Mouse (Mus musculus): ENCODE data around the gene Wfdc12. TPM values are rescaled to one million over a fixed set of nuclear protein-coding genes. Genes with fewer than 3 reads are reported as not detected.

Wfdc12 gene
- polyA plus RNA-seq, 1 experiment from 2014 or later: 0.26 TPM

DNA sequence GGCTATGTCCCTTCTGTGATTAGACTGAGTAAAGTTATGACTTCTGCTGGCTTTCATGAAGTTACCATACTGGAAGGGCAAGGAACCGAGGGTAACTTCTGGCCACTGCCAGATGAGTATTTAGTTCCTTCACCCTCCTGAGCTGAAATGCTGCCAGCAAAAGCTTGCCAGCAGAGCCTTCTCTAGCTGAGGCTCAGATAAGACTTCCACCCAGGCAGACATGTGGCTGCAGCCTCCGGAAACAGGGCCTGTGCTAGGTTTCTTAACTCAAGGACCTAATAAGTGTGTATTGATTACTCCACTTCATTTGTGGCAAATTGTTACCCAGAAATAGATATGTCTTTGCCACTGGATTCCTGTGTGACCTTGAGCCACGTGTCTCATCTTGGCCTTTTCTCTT lies 17.0 kb downstream of the Wfdc12 start:
- no peak overlapping the region for H3K4me2 ChIP-seq (replicated peaks; ENCODE audit: low read depth, low read length)
- DNase-seq (ENCODE audit: low spot score) (no peak), ATAC-seq (no peak)
- no peak overlapping the region for H3K4me3 ChIP-seq (ENCODE audit: low read depth, low read length)
- whole genome bisulfite sequencing: 43% methylated on average over 3 of the region's 3 CpGs
- peaks cover 26% of the 10 kb centered on the region for H3K27me3 ChIP-seq (replicated peaks; ENCODE audit: insufficient read depth, low read length)
- 0 out of 2 replicates have a peak, but pooled peaks cover 4% of the 10 kb centered on the region for H3K4me1 ChIP-seq (ENCODE audit: insufficient read depth, low read depth, low read length)
- H3K9ac ChIP-seq (replicated peaks; ENCODE audit: low read depth): no peak overlapping the region
- no peak for TF ChIP-seq CTCF (IDR thresholded peaks at IDR 0.05)
- TF ChIP-seq EP300 (IDR thresholded peaks at IDR 0.05): no peak
- no peak overlapping the region for H3K27ac ChIP-seq (ENCODE audit: low read length)
- no peaks in the 10 kb centered on the region for H3K9me3 ChIP-seq (ENCODE audit: low read length)
- no peaks in the 10 kb centered on the region for H3K36me3 ChIP-seq (ENCODE audit: insufficient read depth, low read length)

GRCm38 (mm10) chr2:164170902-164171301 lies 19.5 kb downstream of the Wfdc12 start, which contains the start of gene Kcns1:
Kcns1 (minus strand) TSS chr2:164171113.
- no peak for TF ChIP-seq CTCF (IDR thresholded peaks at IDR 0.05)
- TF ChIP-seq EP300 (IDR thresholded peaks at IDR 0.05): no peak
- DNase-seq (ENCODE audit: low spot score) (no peak), ATAC-seq (no peak)
- no peaks in the 10 kb centered on the region for H3K36me3 ChIP-seq (ENCODE audit: insufficient read depth, low read length)
- 2% methylated on average over 18 of the region's 29 CpGs for WGBS
- peaks cover 43% of the 10 kb centered on the region for H3K27me3 ChIP-seq (replicated peaks; ENCODE audit: insufficient read depth, low read length)
- peak within 1 kb of the TSS; percentile 23; the same call in 1 of the 2 replicates for H3K4me3 ChIP-seq (ENCODE audit: low read depth, low read length)
- no peak within 1 kb of the TSS for H3K9ac ChIP-seq (replicated peaks; ENCODE audit: low read depth)
- peak within 1 kb of the TSS; percentile 50 for H3K4me2 ChIP-seq (replicated peaks; ENCODE audit: low read depth, low read length)
- no peak within 1 kb of the TSS for H3K27ac ChIP-seq (ENCODE audit: low read length)
- H3K4me1 ChIP-seq (ENCODE audit: insufficient read depth, low read depth, low read length): 0 out of 2 replicates have a peak, but pooled peaks cover 7% of the 10 kb centered on the region
- no peaks in the 10 kb centered on the region for H3K9me3 ChIP-seq (ENCODE audit: low read length)

GRCm38 (mm10) chr2:164170326-164170725 lies 20.1 kb downstream of the Wfdc12 start:
- Histone ChIP-seq H3K36me3 (ENCODE audit: insufficient read depth, low read length) (no peaks in the 10 kb centered on the region), H3K27ac (ENCODE audit: low read length) (no peak overlapping the region), H3K4me1 (ENCODE audit: insufficient read depth, low read depth, low read length) (0 out of 2 replicates have a peak, but pooled peaks cover 7% of the 10 kb centered on the region), H3K27me3 (replicated peaks; ENCODE audit: insufficient read depth, low read length) (peaks cover 43% of the 10 kb centered on the region), H3K9me3 (ENCODE audit: low read length) (no peaks in the 10 kb centered on the region), H3K4me3 (ENCODE audit: low read depth, low read length) (no peak overlapping the region), H3K4me2 (replicated peaks; ENCODE audit: low read depth, low read length) (no peak overlapping the region), H3K9ac (replicated peaks; ENCODE audit: low read depth) (no peak overlapping the region)
- DNase-seq (ENCODE audit: low spot score): no peak
- TF ChIP-seq CTCF (IDR thresholded peaks at IDR 0.05): no peak
- ATAC-seq: no peak
- WGBS: 4% methylated on average over 11 of the region's 11 CpGs

GRCm38 (mm10) chr2:164168571-164168946 lies 21.8 kb downstream of the Wfdc12 start:
- 9% methylated on average over 40 of the region's 42 CpGs for WGBS
- Histone ChIP-seq H3K9ac (replicated peaks; ENCODE audit: low read depth) (no peak overlapping the region), H3K4me2 (replicated peaks; ENCODE audit: low read depth, low read length) (peak overlapping the region; percentile 36; the same call in 1 of the 2 replicates), H3K27me3 (replicated peaks; ENCODE audit: insufficient read depth, low read length) (peaks cover 43% of the 10 kb centered on the region), H3K9me3 (ENCODE audit: low read length) (no peaks in the 10 kb centered on the region), H3K4me3 (ENCODE audit: low read depth, low read length) (peak overlapping the region; percentile 10; the same call in 1 of the 2 replicates), H3K36me3 (ENCODE audit: insufficient read depth, low read length) (no peaks in the 10 kb centered on the region), H3K27ac (ENCODE audit: low read length) (no peak overlapping the region), H3K4me1 (ENCODE audit: insufficient read depth, low read depth, low read length) (0 out of 2 replicates have a peak, but pooled peaks cover 7% of the 10 kb centered on the region)
- DNase-seq (ENCODE audit: low spot score) (no peak), ATAC-seq (0 out of 2 replicates have a peak, but pooled peaks have one; percentile 9)
- no peak for TF ChIP-seq CTCF (IDR thresholded peaks at IDR 0.05)
- no peak for TF ChIP-seq EP300 (IDR thresholded peaks at IDR 0.05)

DNA sequence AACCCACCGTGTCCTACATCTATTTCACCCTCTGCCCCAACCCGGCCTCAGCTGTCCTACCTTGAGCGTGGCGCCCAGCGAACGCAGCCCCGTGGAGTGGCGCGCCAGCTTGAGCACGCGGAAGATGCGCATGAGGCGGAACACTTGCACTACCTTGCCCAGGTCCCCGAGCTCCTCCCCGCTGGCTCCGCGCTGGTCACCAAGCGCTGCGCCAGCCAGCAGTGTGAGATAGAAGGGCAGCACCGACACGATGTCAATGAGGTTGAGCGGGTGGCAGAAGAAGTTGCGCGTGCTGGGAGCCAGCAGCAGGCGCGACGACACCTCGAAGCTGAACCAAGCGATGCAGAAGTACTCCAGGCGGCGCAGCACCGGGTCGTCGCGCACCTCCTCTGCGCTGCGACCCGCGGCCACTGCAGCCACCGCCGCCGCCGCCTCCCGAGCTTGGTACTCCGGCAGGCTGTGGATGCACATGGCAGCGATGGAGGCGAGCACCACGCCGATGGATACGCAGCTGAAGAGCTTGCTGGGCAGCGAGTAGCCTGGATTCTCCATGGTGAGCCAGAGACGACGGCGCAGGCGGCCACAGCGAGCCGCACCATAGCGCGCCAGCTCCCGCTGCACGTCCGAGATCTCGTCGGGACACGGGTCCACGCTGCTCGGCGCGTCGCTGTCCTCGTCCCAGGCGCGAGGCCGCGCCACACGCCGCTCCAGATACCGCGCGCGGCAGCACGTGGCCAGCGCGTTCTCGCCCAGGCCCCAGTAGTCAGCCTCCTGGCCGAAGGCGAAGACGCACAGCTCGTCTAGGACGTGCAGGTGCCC lies 22.4 kb downstream of the Wfdc12 start:
- no peak for TF ChIP-seq EP300 (IDR thresholded peaks at IDR 0.05)
- TF ChIP-seq CTCF (IDR thresholded peaks at IDR 0.05): no peak
- Histone ChIP-seq H3K36me3 (ENCODE audit: insufficient read depth, low read length) (no peaks in the 10 kb centered on the region), H3K27me3 (replicated peaks; ENCODE audit: insufficient read depth, low read length) (peaks cover 43% of the 10 kb centered on the region), H3K4me2 (replicated peaks; ENCODE audit: low read depth, low read length) (peak overlapping the region; percentile 36; the same call in 1 of the 2 replicates), H3K9me3 (ENCODE audit: low read length) (no peaks in the 10 kb centered on the region), H3K9ac (replicated peaks; ENCODE audit: low read depth) (no peak overlapping the region), H3K4me3 (ENCODE audit: low read depth, low read length) (peak overlapping the region; percentile 10; the same call in 1 of the 2 replicates), H3K4me1 (ENCODE audit: insufficient read depth, low read depth, low read length) (0 out of 2 replicates have a peak, but pooled peaks cover 7% of the 10 kb centered on the region), H3K27ac (ENCODE audit: low read length) (no peak overlapping the region)
- ATAC-seq (0 out of 2 replicates have a peak, but pooled peaks have one; percentile 17), DNase-seq (ENCODE audit: low spot score) (no peak)
- 15% methylated on average over 84 of the region's 90 CpGs for WGBS

GRCm38 (mm10) chr2:164164941-164165340 lies 25.5 kb downstream of the Wfdc12 start:
- H3K27me3 ChIP-seq (replicated peaks; ENCODE audit: insufficient read depth, low read length): peaks cover 32% of the 10 kb centered on the region

More at GRCm38 (mm10) chr2:164164941-164165340, 25.5 kb downstream of the Wfdc12 start:
- ATAC-seq: no peak
- Histone ChIP-seq H3K27ac (ENCODE audit: low read length) (no peak overlapping the region), H3K9ac (replicated peaks; ENCODE audit: low read depth) (no peak overlapping the region), H3K4me2 (replicated peaks; ENCODE audit: low read depth, low read length) (no peak overlapping the region), H3K36me3 (ENCODE audit: insufficient read depth, low read length) (no peaks in the 10 kb centered on the region), H3K9me3 (ENCODE audit: low read length) (no peaks in the 10 kb centered on the region), H3K4me3 (ENCODE audit: low read depth, low read length) (no peak overlapping the region), H3K4me1 (ENCODE audit: insufficient read depth, low read depth, low read length) (0 out of 2 replicates have a peak, but pooled peaks cover 3% of the 10 kb centered on the region)
- WGBS: 87% methylated on average over 5 of the region's 5 CpGs
- no peak for TF ChIP-seq CTCF (IDR thresholded peaks at IDR 0.05)
- TF ChIP-seq EP300 (IDR thresholded peaks at IDR 0.05): no peak
- DNase-seq (ENCODE audit: low spot score): no peak
